Mouse (Mus musculus): ENCODE results near the gene Azin2.

GRCm38 (mm10) chr4:128957155-128957911, 4.9 kb downstream of the Azin2 start:
- TF ChIP-seq ZNF384 (IDR thresholded peaks at IDR 0.05; ENCODE audit: low read depth, low read length) (no peak), ELF1 (IDR thresholded peaks at IDR 0.05; ENCODE audit: low read depth, low read length) (no peak), POLR2A (IDR thresholded peaks at IDR 0.05; ENCODE audit: control insufficient read depth in 1 of 2, insufficient read depth in 1 of 2, low read depth in 1 of 2, low read length in 2 of 2, poor library complexity in 1 of 2) (no peak), NELFE (IDR thresholded peaks at IDR 0.05; ENCODE audit: low read depth, low read length) (no peak)

All from MEL (cell line).